Mouse (Mus musculus) embryonic facial prominence, embryonic 14.5 days (tissue): Measurements from ENCODE around the gene Galnt3. TPM values are rescaled to one million over a fixed set of nuclear protein-coding genes. Genes with fewer than 3 reads are reported as not detected.
A peak's percentile ranks its signal among the peaks of the same experiment; 100 is the strongest.

ENCODE experiments used
- ATAC-seq: fragments of 200-750 bp; cut with Nextera tagmentation; 2 replicates; pipeline ENCODE4 v1.8.0; 2017; ENCODE audit warnings: low read depth, moderate number of reproducible peaks, moderate TSS enrichment
- DNase-seq: peaks from one replicate; pipeline ENCODE4 v3.0.0-alpha.2; 2015; ENCODE audit warnings: low spot score
- H3K27ac ChIP-seq: fragments of 300-500 bp; sonication (generic); replicated peaks from 2 replicates; pipeline ENCODE4 v1.5.1; 2014; ENCODE audit warnings: low read depth, mild to moderate bottlenecking, low read length, moderate library complexity
- H3K27me3 ChIP-seq: fragments of 300-500 bp; sonication (generic); replicated peaks from 2 replicates; pipeline ENCODE4 v1.6.1; 2014; ENCODE audit warnings: low read length; ENCODE audit not compliant: control insufficient read depth, insufficient read depth
- H3K36me3 ChIP-seq: fragments of 300-500 bp; sonication (generic); 2 replicates; pipeline ENCODE4 v1.6.1; 2014; ENCODE audit warnings: low read length, mixed read lengths; ENCODE audit not compliant: control insufficient read depth, insufficient read depth
- H3K4me1 ChIP-seq: fragments of 300-500 bp; sonication (generic); 2 replicates; pipeline ENCODE4 v1.6.1; 2014; ENCODE audit warnings: antibody characterized with exemption, low read length; ENCODE audit not compliant: control insufficient read depth, insufficient read depth
- H3K4me2 ChIP-seq: fragments of 300-500 bp; sonication (generic); 2 replicates; pipeline ENCODE4 v1.6.1; 2014; ENCODE audit warnings: low read depth, mild to moderate bottlenecking, low read length, moderate library complexity, mixed read lengths
- H3K4me3 ChIP-seq: fragments of 300-500 bp; sonication (generic); 2 replicates; pipeline ENCODE4 v1.5.1; 2014; ENCODE audit warnings: low read depth, mild to moderate bottlenecking, low read length
- H3K9ac ChIP-seq: fragments of 300-500 bp; sonication (generic); 2 replicates; pipeline ENCODE4 v1.6.1; 2014; ENCODE audit warnings: low read depth, mild to moderate bottlenecking, low read length, moderate library complexity, mixed read lengths
- H3K9me3 ChIP-seq: fragments of 300-500 bp; sonication (generic); 2 replicates; pipeline ENCODE4 v1.6.1; 2016; ENCODE audit warnings: low read length; ENCODE audit not compliant: control insufficient read depth
- WGBS: fragments of 180-500 bp; shearing (Covaris S2); extraction: QIAGEN DNeasy Blood & Tissue Kit; methylation state at CpG from one replicate; pipeline ENCODE4 v1.1.7; 2014; 5-methylcytosine and 5-hydroxymethylcytosine counted together
- polyA plus RNA-seq: library from polyadenylated mRNA; unstranded; fragments of >200 nt; fragmentation: Nextera tagmentation; extraction: Ambion mirVana; gene quantifications from 2 replicates; pipeline ENCODE4 v1.2.1, GENCODE M21; 2014

Gene Galnt3
- polyA plus RNA-seq, 1 experiment from 2014 or later, result 5.1 TPM

- 58% methylated on average over 17 of the region's 17 CpGs for WGBS
- Histone ChIP-seq H3K4me1 (no peaks in the 10 kb centered on the region), H3K4me2 (no peak overlapping the region), H3K27me3 (no peaks in the 10 kb centered on the region), H3K27ac (no peak overlapping the region), H3K4me3 (no peak overlapping the region), H3K9ac (no peak overlapping the region), H3K36me3 (no peaks in the 10 kb centered on the region), H3K9me3 (no peaks in the 10 kb centered on the region)
- peak; percentile 51; the same call in 1 of the 2 replicates for ATAC-seq
- peak; percentile 72 for DNase-seq
These were observed 81.1 kb downstream of the Galnt3 start for GRCm38 (mm10) chr2:66043441-66044404.

- H3K9me3 ChIP-seq, result no peaks in the 10 kb centered on the region
- H3K4me3 ChIP-seq, result no peak overlapping the region
- DNase-seq (peak; percentile 79), ATAC-seq (peak; percentile 91)
- H3K36me3 ChIP-seq, result no peaks in the 10 kb centered on the region
- 49% methylated on average over 9 of the region's 9 CpGs for WGBS
- H3K9ac ChIP-seq, result no peak overlapping the region
- no peaks in the 10 kb centered on the region for H3K27me3 ChIP-seq
- no peaks in the 10 kb centered on the region for H3K4me1 ChIP-seq
- no peak overlapping the region; the same call in 1 of the 2 replicates for H3K27ac ChIP-seq
- peak overlapping the region; percentile 5; the same call in 1 of the 2 replicates for H3K4me2 ChIP-seq
These were observed 82.8 kb downstream of the Galnt3 start for GRCm38 (mm10) chr2:66041917-66042419.

GRCm38 (mm10) chr2:66041203-66041916, 83.4 kb downstream of the Galnt3 start:
- Histone ChIP-seq H3K9ac (no peak overlapping the region), H3K4me2 (no peak overlapping the region; the same call in 1 of the 2 replicates), H3K4me3 (no peak overlapping the region), H3K27ac (no peak overlapping the region), H3K9me3 (no peaks in the 10 kb centered on the region), H3K36me3 (no peaks in the 10 kb centered on the region), H3K4me1 (no peaks in the 10 kb centered on the region), H3K27me3 (no peaks in the 10 kb centered on the region)
- ATAC-seq, result peak; percentile 20
- 79% methylated on average over 21 of the region's 21 CpGs for WGBS
- peak; percentile 34 for DNase-seq

- DNase-seq (no peak), ATAC-seq (no peak)
- no peaks in the 10 kb centered on the region for H3K36me3 ChIP-seq
- no peak overlapping the region for H3K4me3 ChIP-seq
- H3K9me3 ChIP-seq, result no peaks in the 10 kb centered on the region
- H3K27me3 ChIP-seq, result no peaks in the 10 kb centered on the region
- no peak overlapping the region for H3K4me2 ChIP-seq
- no peak overlapping the region for H3K27ac ChIP-seq
- H3K4me1 ChIP-seq, result no peaks in the 10 kb centered on the region
- no peak overlapping the region for H3K9ac ChIP-seq
These were observed 84.2 kb downstream of the Galnt3 start for GRCm38 (mm10) chr2:66040611-66041010.

GRCm38 (mm10) chr2:66034907-66035679, 89.7 kb downstream of the Galnt3 start:
- Histone ChIP-seq H3K36me3 (no peaks in the 10 kb centered on the region), H3K4me1 (no peaks in the 10 kb centered on the region), H3K27ac (no peak overlapping the region), H3K27me3 (no peaks in the 10 kb centered on the region), H3K9ac (no peak overlapping the region), H3K9me3 (no peaks in the 10 kb centered on the region), H3K4me3 (no peak overlapping the region), H3K4me2 (no peak overlapping the region)
- peak; percentile 63 for DNase-seq
- ATAC-seq, result peak; percentile 87
- 66% methylated on average over 9 of the region's 9 CpGs for WGBS

Other genes with a start within 250 kb of the Galnt3 start
- gene Ttc21b, start 131.6 kb upstream of the Galnt3 start, polyA plus RNA-seq, result 11.7 and 12.5 TPM in 2 replicates